In genomic region chr8:26301961-26302360, GRCm38 (mm10) we compare ENCODE assay signal across 21 mouse cellular contexts.
A peak's percentile ranks its signal among the peaks of the same experiment; 100 is the strongest.
DNase-seq lines count a peak whose midpoint lies in the region; TF ChIP-seq lines count a peak whose summit lies in the region.
"Had no signal": no experiment of that assay in that cellular context is flagged by ENCODE, and none has a peak within 500 bp of the region (broad histone marks: within the 10 kb centered on the region; RNA-seq: fewer than 3 reads in every experiment).

No protein-coding gene starts in this region.

- H3K27ac ChIP-seq in heart, adult 2 months, result no peak overlapping the region
- H3K27ac ChIP-seq: embryonic facial prominence, embryonic 10.5 days; embryonic facial prominence, embryonic 12.5 days; forebrain, embryonic 13.5 days had no signal

- no peaks in the 10 kb centered on the region for H3K27me3 ChIP-seq in heart, adult 2 months (ENCODE audit: control insufficient read depth, insufficient read depth, low read length)
- H3K27me3 ChIP-seq: CH12.LX; embryonic facial prominence, embryonic 12.5 days; forebrain, embryonic 13.5 days had no signal

- H3K36me3 ChIP-seq in heart, adult 2 months (ENCODE audit: control insufficient read depth, insufficient read depth, low read length), result no peaks in the 10 kb centered on the region
- H3K36me3 ChIP-seq: embryonic facial prominence, embryonic 10.5 days; embryonic facial prominence, embryonic 12.5 days; G1E had no signal

- TF ChIP-seq EP300 in heart, adult 2 months (IDR thresholded peaks at IDR 0.05; ENCODE audit: insufficient read depth, low read depth, low read length), result no peak

- no peak overlapping the region for H3K9ac ChIP-seq in heart, adult 2 months (ENCODE audit: low read depth, low read length)
- H3K9ac ChIP-seq: embryonic facial prominence, embryonic 12.5 days; forebrain, embryonic 13.5 days had no signal

- DNase-seq in gastrocnemius, adult 18-20 months (ENCODE audit: low spot score), result peak; percentile 14
- no peak for DNase-seq in gastrocnemius, postnatal 14 days
- DNase-seq in heart, adult 11 months, result peak; percentile 91
- DNase-seq in heart, adult 2 months, result no peak
- peak; percentile 11 for DNase-seq in heart, adult 8-10 months (ENCODE audit: low spot score)
- DNase-seq in heart, postnatal 4 days, result no peak
- DNase-seq in skeletal muscle tissue, adult 2 months (ENCODE audit: low read depth, low spot score), result peak; percentile 66
- DNase-seq: adrenal gland, adult 8-10 months; adrenal gland, postnatal 14 days; adrenal gland, postnatal 36 days; B cell, adult 2 months; cerebellum, adult 11-12 months; cerebellum, adult 2 months; cerebellum, adult 9-10 months; cerebellum, postnatal 10 days; cerebellum, postnatal 25 days had no signal

- no peak for TF ChIP-seq CTCF in heart, adult 2 months (IDR thresholded peaks at IDR 0.05)

- H3K4me3 ChIP-seq in heart, adult 2 months, result no peak overlapping the region
- H3K4me3 ChIP-seq: embryonic facial prominence, embryonic 10.5 days; embryonic facial prominence, embryonic 12.5 days; forebrain, embryonic 13.5 days had no signal

- intact Hi-C loops in gastrocnemius, postnatal 14 days (cut with DNase I; ENCODE audit: low total_unique reads), result no loop called here
- intact Hi-C loops in heart, adult 2 months (cut with DNase I), result no loop called here

- 70% methylated on average over 4 of the region's 4 CpGs for WGBS in heart, adult 2 months

- no peaks in the 10 kb centered on the region for H3K79me2 ChIP-seq in heart, adult 2 months (replicated peaks; ENCODE audit: control insufficient read depth, insufficient read depth, low read length)

- TF ChIP-seq POLR2A in heart, adult 2 months (IDR thresholded peaks at IDR 0.05; ENCODE audit: insufficient read depth, low read depth, low read length), result no peak

- H3K4me1 ChIP-seq in heart, adult 2 months (ENCODE audit: control insufficient read depth, insufficient read depth, low read length), result no peaks in the 10 kb centered on the region

Comparison
In these comparisons a context has a peak if more than half of its experiments do, and no peak if none do; other contexts are left out.
1. DNase-seq: peak in gastrocnemius, adult 18-20 months (single experiment), heart, adult 11 months (single experiment), heart, adult 8-10 months (single experiment) and skeletal muscle tissue, adult 2 months (single experiment); none in gastrocnemius, postnatal 14 days (single experiment), heart, adult 2 months (0 of 2) and heart, postnatal 4 days (single experiment).